Mouse (Mus musculus) embryo, embryonic 11 days (tissue): ENCODE results near the gene Sphk1.
"Not testable (repeated sequence)": the region's sequence is repeated elsewhere in the genome, so short reads cannot be mapped to it uniquely, and the experiment has no call there.

Experiments
- DNase-seq: peaks from one replicate; pipeline ENCODE4 v3.0.0-alpha.2; 2015

Gene Sphk1

DNA sequence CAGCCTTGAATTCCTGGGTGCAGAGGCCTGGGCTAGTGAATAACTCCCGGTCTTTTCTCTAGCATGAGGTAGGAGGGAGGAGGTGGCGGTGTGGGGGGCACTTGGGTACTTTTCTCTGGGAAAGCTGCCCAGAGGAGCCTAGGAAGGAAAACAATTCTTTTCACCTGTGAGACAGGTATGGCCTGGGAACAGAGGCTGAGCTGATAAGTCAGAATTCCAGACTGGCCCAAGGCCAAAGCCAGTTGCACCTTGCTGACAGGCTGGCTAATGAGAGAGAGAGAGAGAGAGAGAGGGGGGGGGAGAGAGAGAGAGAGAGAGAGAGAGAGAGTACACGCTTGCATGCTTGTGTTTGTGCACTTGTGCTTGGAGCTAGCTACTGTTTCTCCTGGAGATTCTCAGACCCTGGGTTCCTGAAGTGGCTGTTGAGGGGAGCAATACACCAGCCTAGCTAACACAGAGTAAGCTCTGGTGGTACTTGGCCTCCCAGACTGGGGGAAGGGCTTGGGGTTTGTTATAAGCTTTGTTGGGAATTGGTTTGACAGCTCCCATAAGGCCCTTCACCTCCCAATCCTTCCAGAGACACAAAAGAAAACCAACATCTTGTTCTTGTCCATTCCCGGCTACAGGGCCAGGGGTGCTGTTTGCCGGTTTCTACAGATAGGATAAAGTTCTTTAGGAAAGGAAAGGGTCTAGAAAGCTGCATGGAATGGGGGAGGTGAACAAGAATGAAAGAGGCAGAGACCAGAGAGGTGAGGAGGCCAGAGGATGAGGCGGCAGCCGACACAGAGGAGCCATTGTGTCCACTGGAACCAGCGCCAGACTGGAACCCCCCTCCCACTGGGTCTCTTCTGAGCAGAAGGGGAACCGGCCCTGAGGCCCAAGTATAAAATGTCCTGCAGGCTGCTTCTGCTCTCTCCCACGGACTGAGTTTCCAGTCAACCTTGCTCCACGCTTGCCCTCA lies at the start of gene Sphk1:
Gene Sphk1, plus strand, starts transcription at position 739 of the 961 bp plus-strand sequence.
- DNase-seq, result peak; percentile 69

DNA sequence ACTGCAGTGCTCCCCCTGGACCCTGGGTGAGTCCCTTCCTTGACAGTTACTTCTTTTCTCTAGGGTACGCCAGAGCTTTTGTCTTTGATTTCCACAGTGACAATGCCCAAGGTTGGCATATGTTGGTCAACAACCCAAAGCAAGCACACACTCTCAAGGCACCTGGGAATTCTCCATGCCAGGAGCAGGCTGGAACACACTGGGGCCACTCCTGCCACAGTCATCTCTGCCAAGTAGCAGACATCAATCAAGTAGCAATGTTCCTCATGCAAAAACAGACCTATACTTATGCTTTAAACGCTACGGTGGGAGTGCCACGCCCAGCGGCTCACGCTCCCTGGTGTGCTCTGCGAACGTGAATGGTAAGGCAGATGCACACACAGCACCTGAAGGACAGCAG lies 49.8 kb upstream of the Sphk1 start:
- no peak for DNase-seq

DNA sequence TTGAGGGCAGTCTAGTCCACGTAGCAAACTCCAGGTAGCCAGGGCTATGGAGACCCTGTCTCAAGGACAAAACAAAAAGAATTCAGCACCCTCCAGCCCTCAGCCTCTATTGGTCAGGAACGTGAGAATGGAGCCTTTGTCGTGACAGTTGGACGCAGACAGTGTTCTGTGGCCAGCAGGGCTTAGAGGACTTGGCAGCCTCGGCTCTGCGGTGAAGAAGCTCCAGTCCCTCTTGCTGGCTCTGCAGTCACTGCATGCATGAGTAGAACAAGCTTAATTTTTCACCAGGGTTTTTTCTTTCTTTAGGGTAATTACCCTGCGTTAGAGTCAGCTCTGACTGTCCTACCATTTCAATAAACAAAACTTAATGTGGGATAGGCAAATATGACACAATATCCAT lies 48.9 kb upstream of the Sphk1 start:
- no peak for DNase-seq

DNA sequence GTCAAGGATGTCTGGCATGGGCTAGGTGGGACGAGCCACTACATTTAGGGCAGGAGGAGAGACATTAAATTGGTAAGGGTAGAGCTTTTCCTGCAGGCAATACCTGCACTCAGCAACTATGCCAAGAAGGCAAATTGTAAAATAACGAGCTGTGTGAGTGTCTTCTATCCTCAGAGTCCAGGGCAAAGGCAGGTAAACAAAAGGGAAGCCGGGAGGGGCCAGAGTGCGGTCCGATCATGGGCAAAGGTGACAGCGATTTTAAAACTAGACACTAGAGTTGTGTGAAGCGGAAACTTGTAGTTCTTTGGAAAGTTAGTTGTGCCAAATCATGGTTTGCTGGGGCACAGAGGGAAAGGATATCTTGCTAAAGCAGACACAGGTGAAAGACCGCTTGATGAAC lies 46.5 kb upstream of the Sphk1 start:
- no peak for DNase-seq

DNA sequence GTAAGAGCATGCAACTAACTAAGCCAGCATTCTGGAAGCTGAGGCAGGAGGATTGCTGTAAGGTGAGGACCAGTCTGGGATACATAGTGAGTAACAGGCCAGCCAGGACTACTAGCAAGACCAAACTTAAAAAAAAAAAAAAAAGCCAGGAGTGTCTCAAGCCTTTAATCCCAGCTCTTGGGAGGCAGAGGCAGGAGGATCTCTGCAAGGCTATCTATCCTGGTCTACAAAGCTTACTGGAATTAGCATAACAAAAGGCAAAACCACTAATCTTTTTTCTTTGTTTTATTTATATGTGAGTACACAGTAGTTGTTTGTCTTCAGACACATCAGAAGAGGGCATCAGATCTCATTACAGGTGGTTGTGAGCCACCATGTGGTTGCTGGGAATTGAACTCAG lies 42.5 kb upstream of the Sphk1 start:
- no peak for DNase-seq

DNA sequence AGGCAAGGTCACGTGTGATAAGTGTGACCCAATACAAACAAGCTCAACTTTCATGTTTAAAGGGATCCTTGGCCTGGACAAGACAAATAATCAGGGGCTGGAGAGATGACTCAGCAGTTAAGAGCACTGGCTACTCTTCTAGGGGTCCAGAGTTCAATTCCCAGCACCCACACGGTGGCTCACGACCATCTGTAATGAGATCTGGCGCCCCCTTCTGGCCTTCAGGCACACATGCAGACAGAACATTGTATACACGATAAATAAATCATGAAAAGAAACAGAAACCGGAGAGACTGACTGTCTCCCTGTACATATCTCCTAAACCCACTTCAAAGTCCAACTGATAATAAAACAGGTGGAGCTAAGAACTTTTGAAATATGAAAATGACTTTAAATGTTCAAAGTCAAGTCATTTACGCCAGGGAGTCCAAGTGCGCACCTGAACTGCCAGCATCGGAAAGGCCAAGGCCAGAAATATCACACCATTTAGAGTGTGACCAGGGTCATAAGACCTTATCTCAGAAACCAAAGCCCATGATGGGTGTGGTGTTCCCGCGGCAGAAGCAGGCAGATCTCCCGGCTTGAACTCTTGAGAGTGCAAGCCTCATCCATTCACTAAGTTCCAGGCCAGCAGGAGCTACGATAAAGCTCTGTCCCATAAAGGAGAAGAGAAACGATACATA lies 41.9 kb upstream of the Sphk1 start:
- DNase-seq, result no peak

DNA sequence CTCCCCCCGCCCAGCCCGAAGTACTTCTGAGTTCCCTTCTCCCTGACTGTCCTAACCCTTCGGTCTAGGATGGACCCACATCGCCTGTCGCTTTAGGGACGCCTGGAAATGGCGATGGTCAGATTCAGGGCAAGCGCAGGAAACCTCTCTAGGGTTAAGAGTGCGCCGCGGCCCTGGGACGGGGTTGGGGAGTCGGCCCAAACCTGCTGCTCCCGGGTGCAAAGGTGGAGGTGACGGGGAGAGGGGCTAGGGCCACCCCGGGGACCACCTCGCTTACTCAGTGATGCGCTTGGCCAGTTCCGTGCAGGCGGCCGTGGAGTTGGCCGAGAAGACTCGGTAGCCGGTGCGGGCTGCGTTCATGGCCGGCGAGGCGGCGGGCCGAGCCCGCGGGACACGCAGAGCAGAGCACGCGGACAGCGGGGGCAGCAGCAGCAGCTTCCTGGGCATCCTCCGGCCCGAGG lies 40.9 kb upstream of the Sphk1 start:
- no peak for DNase-seq

DNA sequence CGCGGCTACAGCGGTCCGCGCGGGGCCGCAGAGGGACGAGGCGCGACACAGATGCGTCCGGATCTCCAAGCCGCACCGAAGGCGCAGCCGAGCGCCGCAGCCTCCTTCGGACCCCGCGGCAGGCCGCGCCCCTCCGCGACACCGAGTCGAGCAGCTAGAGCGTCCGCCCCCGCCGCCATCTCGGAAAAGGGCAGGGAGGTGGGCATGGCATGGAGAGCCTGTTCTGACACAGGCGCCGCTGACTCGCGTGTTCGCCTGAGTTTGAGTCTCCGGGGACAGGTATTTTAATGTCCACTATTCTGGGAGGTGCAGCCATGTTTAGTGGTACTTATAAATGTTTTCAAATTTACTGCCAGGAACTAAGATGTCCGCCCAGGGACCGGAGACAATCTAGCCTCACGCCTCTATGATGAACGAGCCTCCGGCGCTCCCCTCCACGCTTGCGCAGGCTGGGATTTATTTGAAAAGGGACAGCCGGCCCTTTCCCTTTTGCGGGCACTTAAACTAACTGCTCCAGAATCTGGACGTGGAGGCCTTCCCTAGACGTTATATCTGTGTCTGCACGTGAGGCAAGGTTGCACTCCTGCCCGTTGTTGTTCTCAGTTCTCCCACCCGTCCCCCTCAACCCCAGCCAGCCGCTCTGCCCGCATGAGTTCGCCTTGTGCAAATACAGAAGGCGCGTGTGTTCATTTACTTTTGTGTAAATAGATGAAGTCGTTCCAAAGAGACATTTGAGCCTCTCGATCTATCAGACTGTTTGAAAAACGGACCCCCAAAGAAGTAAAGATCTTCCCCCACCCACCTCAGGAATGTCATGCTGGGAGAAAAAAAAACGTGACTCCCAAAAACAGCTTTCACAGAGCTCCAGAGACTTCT lies 40.3 kb upstream of the Sphk1 start:
- peak; percentile 94 for DNase-seq

DNA sequence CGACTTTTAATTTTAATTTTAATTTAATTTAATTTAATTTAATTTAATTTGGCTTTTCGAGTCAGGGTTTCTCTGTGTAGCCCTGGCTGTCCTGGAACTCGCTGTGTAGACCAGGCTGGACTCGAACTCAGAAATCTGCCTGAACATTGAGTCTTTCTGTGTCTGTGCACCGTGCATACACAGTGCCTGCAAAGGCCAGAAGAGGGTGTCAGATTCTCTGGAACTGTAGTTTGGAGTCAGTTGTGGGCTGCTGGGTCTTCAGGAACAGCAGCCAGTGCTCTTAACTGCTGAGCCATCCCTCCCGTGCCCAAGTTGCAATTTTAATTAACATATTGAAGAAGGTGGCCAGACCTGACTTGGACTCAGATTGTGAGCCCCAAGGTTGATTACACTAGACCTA lies 39.4 kb upstream of the Sphk1 start:
- no peak for DNase-seq

DNA sequence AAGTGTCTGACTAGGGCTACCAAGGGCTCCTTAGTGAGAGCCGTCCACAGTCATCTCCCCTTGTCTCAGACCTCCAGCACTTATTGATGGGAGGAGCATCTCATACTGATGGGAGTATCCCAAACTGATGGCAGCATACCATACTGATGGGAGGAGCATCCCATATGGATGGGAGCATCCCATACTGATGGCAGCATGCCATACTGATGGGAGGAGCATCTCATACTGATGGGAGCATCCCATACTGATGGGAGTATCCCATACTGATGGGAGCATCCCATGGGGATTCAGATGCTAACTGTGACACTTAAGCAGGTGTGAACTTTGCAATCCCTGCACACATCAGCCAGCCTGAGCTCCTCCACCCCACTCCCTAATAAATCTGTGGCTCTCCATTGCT lies 38.2 kb upstream of the Sphk1 start:
- not testable (repeated sequence) for DNase-seq

DNA sequence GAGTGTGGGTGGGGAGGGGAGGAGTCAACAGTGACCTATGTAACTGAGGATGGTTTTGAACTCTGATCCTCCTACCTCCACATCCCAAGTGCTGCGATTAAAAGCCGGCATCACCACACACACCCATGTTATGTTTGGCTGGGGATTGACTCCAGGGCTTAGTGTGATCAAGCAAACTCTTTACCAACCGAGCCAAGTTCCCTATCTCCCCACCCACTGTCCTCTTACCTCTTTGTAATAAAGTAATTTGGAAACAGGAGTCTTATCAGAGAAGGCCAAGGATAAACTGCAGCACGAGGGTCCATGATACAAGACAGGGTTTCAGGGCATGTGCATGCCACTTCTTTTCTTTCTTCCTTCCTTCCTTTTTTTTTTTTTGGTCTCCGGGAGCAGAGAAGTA lies 37.5 kb upstream of the Sphk1 start:
- DNase-seq, result no peak

DNA sequence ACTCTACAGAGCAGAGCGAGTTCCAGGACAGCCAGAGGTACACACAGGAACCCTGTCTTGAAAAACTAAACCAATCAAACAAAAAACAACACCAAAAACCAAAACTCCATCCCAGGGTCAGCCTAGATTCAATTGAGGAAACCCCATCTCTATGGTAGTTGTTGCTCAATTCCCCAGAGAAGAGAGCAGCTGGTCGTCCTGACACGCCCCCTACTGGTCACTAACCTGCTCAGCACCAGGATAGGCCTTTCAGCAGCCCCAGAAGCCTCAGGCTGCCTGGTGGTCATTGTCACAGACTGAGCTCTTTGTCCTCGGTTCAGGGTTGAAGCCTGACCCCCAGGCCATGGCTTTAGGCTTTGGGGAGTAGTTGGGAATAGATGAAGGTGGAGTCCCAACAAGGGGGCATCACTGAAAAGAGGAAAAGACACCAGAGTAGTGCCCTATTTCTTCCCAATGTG lies 36.9 kb upstream of the Sphk1 start, which contains the start of gene Prpsap1:
Gene Prpsap1, minus strand, starts transcription at position 408 of the 458 bp plus-strand sequence.
- DNase-seq, result peak; percentile 80

DNA sequence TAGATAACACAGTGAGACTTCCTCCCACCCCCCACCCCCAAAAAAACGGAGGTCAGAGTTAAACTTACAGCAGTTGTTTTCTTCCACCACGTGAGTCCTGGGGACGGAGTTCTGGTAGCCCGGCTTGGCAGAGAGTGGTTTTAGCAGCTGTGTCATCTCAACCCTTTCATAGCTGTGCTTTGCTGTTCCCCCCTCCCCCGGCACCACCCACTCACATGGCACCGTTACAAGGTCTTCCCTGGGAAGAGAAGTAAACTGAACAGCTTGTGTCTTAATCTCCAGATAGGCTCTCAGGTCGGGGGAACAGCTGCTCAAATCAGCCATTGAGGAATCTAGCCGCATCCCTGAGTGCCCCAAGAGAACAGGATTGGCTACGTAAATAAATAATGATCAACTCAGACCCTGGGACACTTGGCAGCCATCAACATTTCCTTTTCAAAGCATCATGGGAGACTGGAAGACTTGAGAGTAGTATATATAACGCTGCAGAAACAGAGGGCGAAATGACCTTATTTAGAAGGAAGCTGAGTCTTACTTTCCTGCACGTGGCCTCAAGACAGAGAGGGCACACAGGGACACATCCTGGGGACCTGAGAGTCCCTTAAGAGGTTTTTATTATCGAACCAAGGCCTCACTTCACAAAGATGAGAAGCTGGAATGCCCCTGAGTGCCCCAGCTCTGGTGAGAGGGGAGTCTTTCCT lies 36.1 kb upstream of the Sphk1 start:
- peak; percentile 24 for DNase-seq

DNA sequence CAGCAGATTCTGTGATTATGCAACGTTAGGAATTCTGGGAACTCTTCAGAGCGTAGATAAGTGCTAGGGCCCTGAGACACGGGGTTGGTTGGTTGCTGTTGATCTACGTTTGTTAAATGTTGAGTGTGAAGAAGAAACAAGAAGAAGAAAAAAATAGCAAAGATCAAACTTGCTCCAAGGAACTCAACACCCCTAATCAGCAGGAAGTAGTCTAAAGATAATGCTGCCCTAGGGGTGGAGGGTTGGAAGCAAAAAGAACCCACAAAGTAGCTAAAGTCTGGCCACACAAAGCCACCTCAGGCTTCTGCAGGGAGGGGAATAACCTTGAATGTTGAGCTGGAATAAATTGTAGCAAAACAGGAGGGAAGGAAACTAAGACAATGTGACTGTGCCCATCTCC lies 33.4 kb upstream of the Sphk1 start:
- DNase-seq, result no peak

DNA sequence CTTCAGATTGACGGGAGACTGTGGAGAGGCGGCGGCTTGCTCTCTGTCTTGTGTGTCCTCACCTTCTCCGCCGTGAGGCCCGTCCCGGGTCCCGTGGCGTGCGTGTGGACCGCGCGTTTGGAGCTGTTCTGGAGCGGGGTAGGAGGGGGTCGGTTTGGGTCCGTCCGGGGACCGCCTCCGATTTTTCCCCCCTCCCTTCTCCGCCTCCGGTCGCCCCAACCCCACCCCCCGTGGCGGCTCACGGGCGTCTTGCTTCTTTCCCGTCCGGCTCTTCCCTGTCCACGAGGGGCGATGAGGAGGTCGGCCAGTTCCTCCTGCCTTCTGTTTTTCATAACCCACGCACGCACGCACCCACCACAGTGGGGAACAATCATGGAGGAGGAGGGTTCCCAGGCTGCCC lies 32.1 kb upstream of the Sphk1 start:
- no peak for DNase-seq

DNA sequence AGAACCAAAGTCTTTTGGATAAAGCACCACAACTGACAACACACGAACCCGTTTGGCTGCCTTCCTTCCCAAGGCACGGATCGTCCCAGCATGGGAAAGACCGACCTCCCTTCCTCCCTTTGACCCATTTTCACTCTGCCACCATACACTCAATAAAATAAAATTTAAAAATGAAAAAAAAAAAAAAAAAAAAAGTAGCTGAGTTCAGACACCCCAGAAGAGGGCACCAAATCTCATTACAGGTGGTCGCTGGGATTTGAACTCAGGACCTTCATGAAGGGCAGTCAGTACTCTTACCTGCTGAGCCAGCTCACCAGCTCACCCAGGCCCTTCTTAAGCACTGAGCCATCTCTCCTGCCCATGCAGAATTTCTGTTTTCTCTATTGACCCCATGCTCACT lies 31.7 kb upstream of the Sphk1 start:
- no peak for DNase-seq

DNA sequence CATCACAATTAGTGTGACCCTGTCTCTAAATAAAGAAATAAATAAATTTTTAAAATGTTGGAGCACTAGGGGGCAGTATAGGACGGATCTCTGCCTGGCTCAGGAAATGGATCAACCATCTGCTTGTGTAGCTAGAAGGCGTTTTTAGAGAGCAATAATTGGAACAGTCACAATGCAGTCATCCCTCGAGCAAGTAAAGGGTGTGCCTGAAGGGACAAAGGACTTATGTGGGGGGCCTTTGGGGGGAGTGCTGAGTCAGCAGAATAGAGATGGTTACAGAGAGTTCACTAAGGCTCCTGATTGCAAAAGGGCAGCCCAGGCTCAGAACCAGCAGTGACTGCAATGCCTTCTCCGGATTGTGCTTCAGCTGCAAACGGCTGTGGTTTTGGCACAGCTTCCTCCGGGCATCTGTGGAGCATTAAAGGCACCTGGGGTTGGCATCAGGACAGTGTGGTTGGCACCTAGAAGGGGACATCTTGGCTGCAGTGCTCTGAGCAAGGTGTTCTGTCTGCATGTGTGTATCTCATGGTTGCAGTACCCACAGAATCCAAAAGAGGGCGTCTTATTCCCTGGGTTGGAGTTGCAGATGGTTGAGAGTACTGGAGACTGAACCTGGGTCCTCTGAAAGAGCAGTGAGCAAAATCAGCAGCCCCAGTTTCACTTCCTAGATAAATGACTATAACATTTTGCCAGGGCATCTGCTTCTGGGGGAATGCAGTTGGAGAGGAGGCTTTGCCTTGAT lies 29.5 kb upstream of the Sphk1 start:
- DNase-seq, result peak; percentile 74

DNA sequence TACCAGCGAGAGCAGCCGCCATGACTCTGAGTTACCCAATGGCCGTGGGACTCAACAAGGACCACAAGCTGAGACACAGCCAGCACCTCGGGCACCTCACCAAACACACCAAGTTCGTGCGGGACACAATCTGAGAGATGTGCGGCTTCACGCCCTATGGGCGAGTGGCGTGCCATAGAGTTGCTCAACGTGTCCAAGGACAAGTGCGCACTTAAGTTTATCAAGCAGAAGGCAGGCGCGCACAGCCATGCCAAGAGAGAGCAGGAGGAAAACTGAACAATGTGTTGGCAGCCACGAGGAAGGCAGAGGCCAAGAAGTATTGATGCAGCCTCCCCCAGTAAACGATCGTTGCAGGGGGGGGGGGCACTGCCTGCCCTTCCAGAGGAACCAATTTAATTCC lies 26.2 kb upstream of the Sphk1 start:
- no peak for DNase-seq

DNA sequence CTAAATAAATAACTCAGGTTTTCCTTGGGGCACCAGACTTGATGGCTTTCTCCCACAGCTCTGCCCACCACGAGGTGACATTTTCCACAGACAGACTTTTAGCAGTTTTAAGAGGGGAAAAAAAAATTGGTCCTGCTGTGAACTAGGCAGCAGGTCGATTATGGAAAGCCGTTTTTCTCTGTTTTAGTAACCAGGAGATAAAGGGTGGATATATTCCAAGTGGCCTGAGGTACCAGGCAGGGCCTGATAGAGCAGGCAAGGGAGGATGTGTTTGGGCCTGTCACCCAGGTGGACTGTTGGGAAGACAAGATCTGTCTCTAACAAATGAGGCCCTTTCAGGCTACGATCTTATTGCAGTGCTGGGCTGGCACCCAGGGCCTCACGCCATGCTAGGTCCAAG lies 25.2 kb upstream of the Sphk1 start:
- no peak for DNase-seq

DNA sequence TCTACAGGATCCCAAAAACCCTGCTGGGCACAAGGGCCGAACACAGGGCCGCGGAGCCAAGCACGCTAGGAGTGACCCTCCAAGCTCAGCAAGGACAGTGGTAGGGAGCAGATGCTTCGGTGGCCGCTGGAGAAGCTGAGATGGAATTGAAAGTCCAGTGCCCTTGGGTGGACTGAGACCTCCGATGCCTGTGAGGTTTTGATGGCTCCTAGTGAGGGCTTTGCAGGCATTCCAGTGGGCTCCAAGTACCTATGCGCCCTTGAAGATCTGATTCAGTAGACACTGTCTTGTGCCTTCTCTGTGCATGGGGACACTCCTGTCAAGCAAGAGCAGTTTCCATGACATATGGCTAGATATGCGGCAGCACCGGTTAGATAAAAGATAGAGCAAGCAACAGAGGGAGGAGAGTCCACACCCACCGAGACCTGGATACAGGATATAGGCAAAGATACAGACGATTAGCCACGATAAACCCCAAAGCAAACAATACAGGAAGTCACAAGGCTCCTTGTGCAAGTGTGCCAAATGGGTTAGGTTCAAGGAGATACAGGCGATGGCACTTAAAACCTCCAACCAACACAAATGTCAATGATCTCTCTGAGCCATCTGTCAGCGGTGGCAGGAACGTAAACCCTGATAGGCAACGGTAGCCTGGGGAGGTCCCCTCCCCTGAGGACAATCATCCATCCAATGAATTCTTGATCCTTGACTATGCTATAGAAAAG lies 24.4 kb upstream of the Sphk1 start:
- DNase-seq, result no peak

DNA sequence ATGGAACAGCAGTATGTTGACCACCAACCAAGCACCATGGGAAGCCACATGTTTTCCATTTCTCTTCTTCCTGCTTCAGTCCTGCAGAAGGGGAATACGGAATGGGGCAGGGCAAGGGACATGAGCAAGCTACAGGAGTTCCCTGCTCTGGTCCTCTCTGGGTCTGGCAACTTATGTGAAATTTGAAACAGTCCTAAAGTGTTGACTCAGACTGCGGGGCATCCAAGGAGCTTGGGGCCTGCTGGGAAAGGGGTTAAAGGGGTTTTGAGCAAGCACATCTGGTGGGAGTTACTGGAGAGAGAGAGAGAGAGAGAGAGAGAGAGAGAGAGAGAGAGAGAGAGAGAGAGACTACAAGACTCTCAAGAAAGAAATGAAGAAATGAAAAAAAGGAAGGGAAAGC lies 22.0 kb upstream of the Sphk1 start:
- peak; percentile 49 for DNase-seq
